Mouse (Mus musculus) kidney, embryonic 14.5 days (tissue): ENCODE measurements around the gene Polrmt. TPM values are rescaled to one million over a fixed set of nuclear protein-coding genes. Genes with fewer than 3 reads are reported as not detected.

Experiments
- ATAC-seq: fragments of 200-750 bp; cut with Nextera tagmentation; 2 replicates; pipeline ENCODE4 v1.8.0; 2017; ENCODE audit warnings: moderate number of reproducible peaks, mild to moderate bottlenecking, moderate TSS enrichment, moderate library complexity; ENCODE audit not compliant: low FRiP score, low TSS enrichment
- H3K27ac ChIP-seq: fragments of 300-500 bp; sonication (generic); 2 replicates; pipeline ENCODE4 v1.5.1; 2014; ENCODE audit warnings: low read depth, mild to moderate bottlenecking, low read length, moderate library complexity, mixed read lengths
- H3K27me3 ChIP-seq: fragments of 300-500 bp; sonication (generic); 2 replicates; pipeline ENCODE4 v1.6.1; 2014; ENCODE audit warnings: mild to moderate bottlenecking, low read length; ENCODE audit not compliant: control insufficient read depth, insufficient read depth
- H3K36me3 ChIP-seq: fragments of 300-500 bp; sonication (generic); 2 replicates; pipeline ENCODE4 v1.6.1; 2014; ENCODE audit warnings: low read length, mixed read lengths; ENCODE audit not compliant: control insufficient read depth, insufficient read depth
- H3K4me1 ChIP-seq: fragments of 300-500 bp; sonication (generic); 2 replicates; pipeline ENCODE4 v1.6.1; 2014; ENCODE audit warnings: low read length, mixed read lengths; ENCODE audit not compliant: control insufficient read depth, insufficient read depth
- H3K4me2 ChIP-seq: fragments of 300-500 bp; sonication (generic); replicated peaks from 2 replicates; pipeline ENCODE4 v1.6.1; 2014; ENCODE audit warnings: low read depth, mild to moderate bottlenecking, low read length
- H3K4me3 ChIP-seq: fragments of 300-500 bp; sonication (generic); 2 replicates; pipeline ENCODE4 v1.5.1; 2014; ENCODE audit warnings: mild to moderate bottlenecking, low read length
- H3K9ac ChIP-seq: fragments of 300-500 bp; sonication (generic); 2 replicates; pipeline ENCODE4 v1.6.1; 2014; ENCODE audit warnings: low read depth, mild to moderate bottlenecking, low read length, moderate library complexity
- H3K9me3 ChIP-seq: fragments of 300-500 bp; sonication (generic); 2 replicates; pipeline ENCODE4 v1.6.1; 2016; ENCODE audit warnings: low read length; ENCODE audit not compliant: control insufficient read depth
- WGBS: fragments of 180-500 bp; shearing (Covaris S2); extraction: QIAGEN DNeasy Blood & Tissue Kit; methylation state at CpG from one replicate; pipeline ENCODE4 v1.1.7; 2014; 5-methylcytosine and 5-hydroxymethylcytosine counted together
- polyA plus RNA-seq: library from polyadenylated mRNA; unstranded; fragments of >200 nt; fragmentation: Nextera tagmentation; extraction: Ambion mirVana; gene quantifications from 2 replicates; pipeline ENCODE4 v1.2.1, GENCODE M21; 2014

Polrmt gene
- 33.2 and 38.9 TPM in 2 replicates for polyA plus RNA-seq

GRCm38 (mm10) chr10:79745898-79746773 is at the start of gene Polrmt:
Gene Polrmt, minus strand, starts transcription at chr10:79746581.
- Histone ChIP-seq H3K27ac (no peak within 1 kb of the TSS), H3K4me1 (no peaks in the 10 kb centered on the region), H3K36me3 (peaks cover 31% of the 10 kb centered on the region), H3K9ac (peak within 1 kb of the TSS; percentile 66), H3K4me2 (peak within 1 kb of the TSS; percentile 55), H3K4me3 (peak within 1 kb of the TSS; percentile 68), H3K9me3 (peaks cover 3% of the 10 kb centered on the region; the same call in 1 of the 2 replicates), H3K27me3 (no peaks in the 10 kb centered on the region)
- peak; percentile 96 for ATAC-seq
- WGBS, result 4% methylated on average over 38 of the region's 38 CpGs

GRCm38 (mm10) chr10:79795905-79796304 is 49.5 kb upstream of the Polrmt start:
- Histone ChIP-seq H3K27me3 (no peaks in the 10 kb centered on the region), H3K4me1 (peaks cover 34% of the 10 kb centered on the region), H3K9me3 (no peaks in the 10 kb centered on the region), H3K36me3 (no peaks in the 10 kb centered on the region), H3K4me2 (no peak overlapping the region), H3K27ac (no peak overlapping the region), H3K9ac (no peak overlapping the region), H3K4me3 (no peak overlapping the region)
- no peak for ATAC-seq
- WGBS, result 98% methylated on average over 3 of the region's 3 CpGs

GRCm38 (mm10) chr10:79794491-79794931 is 48.1 kb upstream of the Polrmt start:
- peaks cover 34% of the 10 kb centered on the region for H3K4me1 ChIP-seq
- H3K9me3 ChIP-seq, result no peaks in the 10 kb centered on the region
- H3K36me3 ChIP-seq, result no peaks in the 10 kb centered on the region
- peak overlapping the region; percentile 69 for H3K4me2 ChIP-seq
- peak overlapping the region; percentile 93 for H3K4me3 ChIP-seq
- ATAC-seq, result peak; percentile 42
- peak overlapping the region; percentile 94 for H3K27ac ChIP-seq
- H3K27me3 ChIP-seq, result no peaks in the 10 kb centered on the region
- H3K9ac ChIP-seq, result peak overlapping the region; percentile 96
- 7% methylated on average over 10 of the region's 10 CpGs for WGBS

- peak overlapping the region; percentile 96 for H3K9ac ChIP-seq
- peak overlapping the region; percentile 93 for H3K4me3 ChIP-seq
- no peaks in the 10 kb centered on the region for H3K9me3 ChIP-seq
- peaks cover 34% of the 10 kb centered on the region for H3K4me1 ChIP-seq
- H3K27ac ChIP-seq, result peak overlapping the region; percentile 94
- no peaks in the 10 kb centered on the region for H3K36me3 ChIP-seq
- H3K27me3 ChIP-seq, result no peaks in the 10 kb centered on the region
- H3K4me2 ChIP-seq, result peak overlapping the region; percentile 69
- 2% methylated on average over 34 of the region's 38 CpGs for WGBS
- peak; percentile 18 for ATAC-seq
These were observed 47.5 kb upstream of the Polrmt start for GRCm38 (mm10) chr10:79793738-79794490.

GRCm38 (mm10) chr10:79793051-79793737 is 46.8 kb upstream of the Polrmt start, which contains the start of gene Palm:
Gene Palm, plus strand, starts transcription at chr10:79793572.
- ATAC-seq, result peak; percentile 73
- peak within 1 kb of the TSS; percentile 93 for H3K4me3 ChIP-seq
- H3K4me2 ChIP-seq, result peak within 1 kb of the TSS; percentile 69
- 6% methylated on average over 41 of the region's 51 CpGs for WGBS
- peak within 1 kb of the TSS; percentile 94 for H3K27ac ChIP-seq
- H3K4me1 ChIP-seq, result peaks cover 31% of the 10 kb centered on the region
- no peaks in the 10 kb centered on the region for H3K36me3 ChIP-seq
- H3K9ac ChIP-seq, result peak within 1 kb of the TSS; percentile 96
- no peaks in the 10 kb centered on the region for H3K27me3 ChIP-seq
- no peaks in the 10 kb centered on the region for H3K9me3 ChIP-seq

GRCm38 (mm10) chr10:79792339-79793040 is 46.1 kb upstream of the Polrmt start:
- Histone ChIP-seq H3K27ac (peak overlapping the region; percentile 94; the same call in 1 of the 2 replicates), H3K4me3 (no peak overlapping the region), H3K9ac (no peak overlapping the region), H3K4me2 (no peak overlapping the region), H3K4me1 (peaks cover 26% of the 10 kb centered on the region), H3K27me3 (no peaks in the 10 kb centered on the region), H3K36me3 (no peaks in the 10 kb centered on the region), H3K9me3 (no peaks in the 10 kb centered on the region)
- no peak for ATAC-seq
- WGBS, result 73% methylated on average over 5 of the region's 5 CpGs

GRCm38 (mm10) chr10:79790861-79791260 is 44.5 kb upstream of the Polrmt start, which contains the start of gene Prss57:
Gene Prss57, minus strand, starts transcription at chr10:79790961.
- H3K9ac ChIP-seq, result no peak within 1 kb of the TSS
- 90% methylated on average over 4 of the region's 4 CpGs for WGBS
- H3K9me3 ChIP-seq, result no peaks in the 10 kb centered on the region
- no peak within 1 kb of the TSS for H3K4me3 ChIP-seq
- no peak within 1 kb of the TSS for H3K4me2 ChIP-seq
- H3K27ac ChIP-seq, result no peak within 1 kb of the TSS
- H3K4me1 ChIP-seq, result peaks cover 17% of the 10 kb centered on the region
- H3K27me3 ChIP-seq, result no peaks in the 10 kb centered on the region
- no peak for ATAC-seq
- H3K36me3 ChIP-seq, result no peaks in the 10 kb centered on the region

GRCm38 (mm10) chr10:79789581-79789980 is 43.2 kb upstream of the Polrmt start:
- H3K27ac ChIP-seq, result no peak overlapping the region
- no peaks in the 10 kb centered on the region for H3K9me3 ChIP-seq
- ATAC-seq, result no peak
- WGBS, result 66% methylated on average over 2 of the region's 2 CpGs
- H3K4me3 ChIP-seq, result no peak overlapping the region
- no peak overlapping the region for H3K4me2 ChIP-seq
- no peak overlapping the region for H3K9ac ChIP-seq
- H3K36me3 ChIP-seq, result no peaks in the 10 kb centered on the region
- no peaks in the 10 kb centered on the region for H3K27me3 ChIP-seq
- H3K4me1 ChIP-seq, result peaks cover 9% of the 10 kb centered on the region
